Mouse (Mus musculus) CD4-positive helper T cell, adult 2 months (primary cell): ENCODE data around the gene Mpl.
A peak's percentile ranks its signal among the peaks of the same experiment; 100 is the strongest.

Experiments used
- DNase-seq: peaks from one replicate; pipeline ENCODE4 v3.0.0-alpha.2; 2012; ENCODE audit warnings: low read depth, missing footprints, low spot score

Mpl gene

GRCm38 (mm10) chr4:118457345-118457975 is at the start of gene Mpl:
Gene Mpl, minus strand, starts transcription at chr4:118457513.
- no peak for DNase-seq

- no peak for DNase-seq
Observed at GRCm38 (mm10) chr4:118505551-118505950, 48.2 kb upstream of the Mpl start.

- DNase-seq: no peak
Observed at GRCm38 (mm10) chr4:118500792-118501191, 43.5 kb upstream of the Mpl start.

GRCm38 (mm10) chr4:118500171-118500724 is 42.9 kb upstream of the Mpl start:
- no peak for DNase-seq

- DNase-seq: no peak
Observed at GRCm38 (mm10) chr4:118490461-118490860, 33.1 kb upstream of the Mpl start.

- no peak for DNase-seq
Observed at GRCm38 (mm10) chr4:118489717-118490132, 32.4 kb upstream of the Mpl start, which contains the start of gene Tie1. Gene Tie1, minus strand, starts transcription at chr4:118490061.

- no peak for DNase-seq
Observed at GRCm38 (mm10) chr4:118476773-118477530, 19.6 kb upstream of the Mpl start.

- DNase-seq: no peak
Observed at GRCm38 (mm10) chr4:118472687-118473086, 15.4 kb upstream of the Mpl start.

- DNase-seq: no peak
Observed at GRCm38 (mm10) chr4:118471281-118471680, 14.0 kb upstream of the Mpl start.

- no peak for DNase-seq
Observed at GRCm38 (mm10) chr4:118465697-118466163, 8.4 kb upstream of the Mpl start.

- DNase-seq: no peak
Observed at GRCm38 (mm10) chr4:118464956-118465355, 7.6 kb upstream of the Mpl start.

- no peak for DNase-seq
Observed at GRCm38 (mm10) chr4:118446415-118447153, 10.7 kb downstream of the Mpl start.

- no peak for DNase-seq
Observed at GRCm38 (mm10) chr4:118445781-118446414, 11.4 kb downstream of the Mpl start.

GRCm38 (mm10) chr4:118445088-118445487 is 12.2 kb downstream of the Mpl start:
- no peak for DNase-seq

GRCm38 (mm10) chr4:118437829-118438253 is 19.5 kb downstream of the Mpl start:
- DNase-seq: no peak

- DNase-seq: peak; percentile 95
Observed at GRCm38 (mm10) chr4:118436820-118437603, 20.3 kb downstream of the Mpl start, which contains the start of gene Cdc20. Gene Cdc20, minus strand, starts transcription at chr4:118437352.

GRCm38 (mm10) chr4:118432332-118432731 is 25.0 kb downstream of the Mpl start:
- DNase-seq: no peak

GRCm38 (mm10) chr4:118429215-118429895 is 28.0 kb downstream of the Mpl start:
- no peak for DNase-seq

- DNase-seq: peak; percentile 48
Observed at GRCm38 (mm10) chr4:118428531-118429214, 28.6 kb downstream of the Mpl start.
